Mouse (Mus musculus) adrenal gland, postnatal 0 days (tissue): Measurements from ENCODE around the gene Cel. TPM values are rescaled to one million over a fixed set of nuclear protein-coding genes. Genes with fewer than 3 reads are reported as not detected.

Experiments used
- microRNA-seq: library from miRNA; unstranded; fragments of <30 nt; microRNA quantifications from one replicate; pipeline ENCODE4, GENCODE M21; 2016; ENCODE audit warnings: borderline replicate concordance; ENCODE audit not compliant: insufficient number of aligned reads
- polyA plus RNA-seq: library from polyadenylated mRNA; unstranded; fragments of >200 nt; fragmentation: Nextera tagmentation; extraction: Ambion mirVana; gene quantifications from 2 replicates; pipeline ENCODE4 v1.2.1, GENCODE M21; 2015

Cel gene
- polyA plus RNA-seq = not detected in 2 replicates

DNA sequence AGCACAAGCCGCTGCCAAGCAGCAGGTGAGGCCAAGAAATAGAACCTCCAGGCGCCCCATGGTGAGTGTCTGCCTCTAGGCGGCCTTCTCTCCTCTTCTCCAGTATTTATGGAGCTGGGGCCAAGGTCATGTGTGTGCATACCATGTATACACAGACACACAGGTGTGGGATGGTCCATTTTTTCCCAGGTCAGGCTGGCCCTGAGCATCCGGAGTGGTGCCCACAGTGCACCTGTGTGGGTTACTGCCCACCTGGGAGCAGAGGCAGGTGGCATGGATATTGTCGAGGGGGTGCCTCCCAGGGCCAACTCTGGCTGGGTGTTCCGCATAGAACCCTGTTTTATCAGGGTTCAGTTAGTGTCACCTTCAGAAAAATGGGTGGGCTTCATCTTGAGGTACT lies at the start of gene Cel:
TSS of gene Cel (minus strand) at position 101 of the 400 bp plus-strand sequence.

DNA sequence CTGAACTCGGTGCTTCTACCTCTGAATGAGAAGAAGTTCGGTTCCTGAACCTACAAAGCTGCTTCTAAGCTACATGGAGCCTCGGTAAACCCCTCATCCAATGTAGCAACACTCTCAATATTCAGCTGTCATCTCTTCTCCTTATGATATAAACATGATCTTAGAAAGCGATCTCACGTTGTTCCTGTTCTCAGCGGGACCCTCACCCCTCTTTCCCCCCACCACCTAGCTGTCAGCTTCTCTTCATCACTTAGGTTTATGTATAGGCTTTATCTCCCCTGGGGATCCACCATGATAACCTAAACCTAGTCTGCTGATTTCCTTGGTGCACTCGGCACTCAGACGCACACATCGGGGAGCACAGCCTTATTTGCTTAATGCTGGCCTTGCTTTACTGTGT lies 20.4 kb upstream of the Cel start, which contains the start of gene Gtf3c5:
TSS of gene Gtf3c5 (minus strand) at position 101 of the 400 bp plus-strand sequence.

DNA sequence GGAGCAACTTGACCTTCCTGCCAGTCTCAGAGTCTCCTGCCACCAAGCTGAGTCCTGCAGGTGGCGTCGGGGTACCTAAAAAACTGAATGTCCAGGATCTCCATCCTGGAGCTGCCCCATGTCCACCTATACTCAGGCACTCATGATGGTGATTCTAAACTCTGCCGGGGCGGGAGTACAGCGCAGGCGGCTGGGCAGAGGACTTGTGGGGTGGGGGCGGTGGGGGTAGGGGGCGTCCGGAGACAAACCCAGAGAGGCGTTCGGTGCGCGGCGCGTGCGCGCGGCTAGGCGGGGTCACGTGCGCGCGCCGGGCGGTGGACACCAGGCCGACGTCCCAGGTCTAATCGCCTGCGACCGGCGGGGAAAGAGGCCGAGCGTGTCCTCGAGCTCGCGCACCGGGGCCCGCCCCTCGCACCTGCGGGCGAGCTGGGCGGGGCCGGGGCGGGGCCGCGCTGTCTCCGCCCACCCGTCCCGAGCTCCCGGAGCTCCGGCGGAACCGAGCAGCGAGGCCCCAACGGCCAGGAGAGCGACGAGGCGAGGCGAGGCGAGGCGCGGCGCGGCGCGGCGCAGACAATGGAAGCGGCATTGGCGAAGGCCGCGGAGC lies 50.3 kb downstream of the Cel start, which contains the start of gene Ralgds:
TSS of gene Ralgds (plus strand) at position 328 of the 604 bp plus-strand sequence.

DNA sequence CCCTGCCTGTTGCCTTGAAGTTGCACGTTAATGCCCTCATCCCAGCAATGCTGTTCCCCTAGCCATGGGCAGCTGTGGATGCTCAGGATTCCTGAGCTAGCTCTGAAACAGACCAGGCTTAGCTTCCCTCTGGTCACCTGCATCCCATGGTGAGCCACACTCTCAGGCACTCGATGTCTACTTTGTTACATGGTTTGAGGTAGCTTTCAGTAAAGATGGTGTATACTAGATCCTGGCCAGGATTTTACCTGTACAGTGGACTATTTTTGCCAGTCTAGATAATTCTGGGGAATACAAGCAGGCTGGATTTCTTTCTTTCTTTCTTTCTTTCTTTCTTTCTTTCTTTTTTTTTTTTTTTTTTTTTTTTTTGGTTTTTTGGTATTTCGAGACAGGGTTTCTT lies 57.4 kb downstream of the Cel start, which contains the start of gene Gm10134:
TSS of gene Gm10134 (plus strand) at position 301 of the 400 bp plus-strand sequence.

Small RNA genes within 50 kb of the gene (microRNA-seq; reads per million reads assigned to microRNA genes)
- gene Gm22824 = not detected

Other genes starting within 250 kb of the Cel start
- 2.6 and 2.7 TPM in 2 replicates for gene Ppp1r26, start 116.6 kb downstream of the Cel start, polyA plus RNA-seq
- 2.4 and 2.5 TPM in 2 replicates for gene 1700007K13Rik, start 97.1 kb downstream of the Cel start, polyA plus RNA-seq
- 23.6 and 40.5 TPM in 2 replicates for gene Mrps2, start 95.3 kb downstream of the Cel start, polyA plus RNA-seq
- gene Gbgt1, start 66.5 kb downstream of the Cel start, polyA plus RNA-seq = 2.2 and 3.5 TPM in 2 replicates
- 4.1 and 10.7 TPM in 2 replicates for gene Gm10134, start 57.3 kb downstream of the Cel start, polyA plus RNA-seq
- gene Ralgds, start 50.3 kb downstream of the Cel start, polyA plus RNA-seq = 41.6 and 53.4 TPM in 2 replicates
- gene Gtf3c5, start 20.3 kb upstream of the Cel start, polyA plus RNA-seq = 17.3 and 20.4 TPM in 2 replicates
- 1.4 and 7.6 TPM in 2 replicates for gene Gfi1b, start 58.6 kb upstream of the Cel start, polyA plus RNA-seq
- gene Tsc1, start 77.8 kb upstream of the Cel start, polyA plus RNA-seq = 7.1 and 10.8 TPM in 2 replicates
- 3.8 and 4.6 TPM in 2 replicates for gene Spaca9, start 136.3 kb upstream of the Cel start, polyA plus RNA-seq
- gene Ak8, start 136.8 kb upstream of the Cel start, polyA plus RNA-seq = 1.2 and 1.8 TPM in 2 replicates